In the genomic region with DNA sequence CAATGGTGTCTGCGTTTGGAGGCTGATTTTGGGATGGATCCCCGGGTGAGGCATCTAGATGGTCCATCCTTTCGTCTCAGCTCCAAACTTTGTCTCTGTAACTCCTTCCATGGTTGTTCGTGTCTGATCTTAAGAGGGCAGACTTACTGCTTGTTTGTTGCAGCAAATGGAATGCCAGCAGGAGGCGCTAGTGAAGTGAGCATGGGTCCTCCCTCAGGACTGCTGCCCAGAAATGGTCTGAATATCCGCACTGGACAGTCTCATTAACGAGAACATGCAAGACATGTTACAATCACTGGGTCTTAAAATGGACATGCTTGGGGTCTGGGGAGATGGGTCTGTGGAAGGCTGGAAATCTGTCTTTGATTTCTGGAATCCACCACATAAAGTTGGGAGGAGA, we compare ENCODE assay signal across 9 mouse cellular contexts. TPM values are rescaled to one million over a fixed set of nuclear protein-coding genes. Genes with fewer than 3 reads are reported as not detected.
A peak's percentile ranks its signal among the peaks of the same experiment; 100 is the strongest.
DNase-seq lines count a peak whose midpoint lies in the region; ATAC-seq lines count a peak whose summit lies in the region.
"Had no signal": no experiment of that assay in that cellular context is flagged by ENCODE, and none has a peak within 500 bp of the region (broad histone marks: within the 10 kb centered on the region; RNA-seq: fewer than 3 reads in every experiment).

No protein-coding gene starts in this region.

- no peaks in the 10 kb centered on the region for H3K9me3 ChIP-seq in intestine, embryonic 14.5 days (ENCODE audit: control insufficient read depth, low read length)
- no peaks in the 10 kb centered on the region for H3K9me3 ChIP-seq in intestine, embryonic 16.5 days (ENCODE audit: control insufficient read depth, low read length)
- H3K9me3 ChIP-seq in embryonic facial prominence, embryonic 10.5 days, result no peaks in the 10 kb centered on the region

- no peaks in the 10 kb centered on the region for H3K27me3 ChIP-seq in intestine, embryonic 14.5 days (replicated peaks; ENCODE audit: control insufficient read depth, insufficient read depth, low read length)
- no peaks in the 10 kb centered on the region for H3K27me3 ChIP-seq in intestine, embryonic 16.5 days (replicated peaks; ENCODE audit: control insufficient read depth, insufficient read depth, low read length)
- H3K27me3 ChIP-seq in embryonic facial prominence, embryonic 10.5 days (replicated peaks; ENCODE audit: low read depth, poor library complexity, severe bottlenecking), result no peaks in the 10 kb centered on the region

- ATAC-seq in intestine, embryonic 14.5 days (replicated peaks; ENCODE audit: low FRiP score, low TSS enrichment, low read depth), result no peak
- no peak for ATAC-seq in intestine, embryonic 16.5 days

- H3K4me3 ChIP-seq in intestine, embryonic 14.5 days (ENCODE audit: low read depth, low read length), result no peak overlapping the region
- no peak overlapping the region for H3K4me3 ChIP-seq in intestine, embryonic 16.5 days (ENCODE audit: low read length)
- no peak overlapping the region for H3K4me3 ChIP-seq in embryonic facial prominence, embryonic 10.5 days

- 33% methylated on average over 7 of the region's 7 CpGs for WGBS in intestine, embryonic 14.5 days
- WGBS in intestine, embryonic 16.5 days, result 19% methylated on average over 7 of the region's 7 CpGs
- WGBS in embryonic facial prominence, embryonic 10.5 days, result 27% methylated on average over 7 of the region's 7 CpGs

- peak; percentile 79 for DNase-seq in intestine, embryonic 14.5 days (ENCODE audit: low spot score)
- DNase-seq in adrenal gland, postnatal 25 days, result peak; percentile 85
- peak; percentile 76 for DNase-seq in embryonic facial prominence, embryonic 10.5 days (ENCODE audit: low spot score)
- DNase-seq in heart, postnatal 25 days (ENCODE audit: low spot score), result peak; percentile 65
- DNase-seq in left cerebral cortex, adult 8-10 months (ENCODE audit: low spot score in 2 of 2), result peak; percentile 59 to 61
- DNase-seq in ovary, postnatal 10 days (ENCODE audit: low spot score), result peak; percentile 63
- DNase-seq in urinary bladder, postnatal 14 days (ENCODE audit: low spot score), result peak; percentile 92

- H3K4me2 ChIP-seq in intestine, embryonic 14.5 days (ENCODE audit: low read length), result no peak overlapping the region
- no peak overlapping the region for H3K4me2 ChIP-seq in intestine, embryonic 16.5 days (ENCODE audit: low read depth, low read length)

- intact Hi-C loops in heart, postnatal 25 days (cut with DNase I), result loop anchor here (1.0 kb wide), 2 partner anchors 65 to 88 kb away; no protein-coding TSS in a partner anchor

- H3K4me1 ChIP-seq in intestine, embryonic 14.5 days (replicated peaks; ENCODE audit: control insufficient read depth, insufficient read depth, low read length), result no peaks in the 10 kb centered on the region
- H3K4me1 ChIP-seq in intestine, embryonic 16.5 days (ENCODE audit: control insufficient read depth, insufficient read depth, low read length), result no peaks in the 10 kb centered on the region
- peaks cover 7% of the 10 kb centered on the region for H3K4me1 ChIP-seq in embryonic facial prominence, embryonic 10.5 days

- no peak overlapping the region for H3K9ac ChIP-seq in intestine, embryonic 14.5 days (ENCODE audit: low read length)
- H3K9ac ChIP-seq in intestine, embryonic 16.5 days (ENCODE audit: low read depth, low read length), result no peak overlapping the region

- no peak overlapping the region for H3K27ac ChIP-seq in intestine, embryonic 14.5 days (ENCODE audit: low read depth)
- H3K27ac ChIP-seq in intestine, embryonic 16.5 days (ENCODE audit: low read length), result no peak overlapping the region
- H3K27ac ChIP-seq in embryonic facial prominence, embryonic 10.5 days (replicated peaks), result no peak overlapping the region
- H3K27ac ChIP-seq: macrophage had no signal

- no peaks in the 10 kb centered on the region for H3K36me3 ChIP-seq in intestine, embryonic 14.5 days (ENCODE audit: control insufficient read depth, insufficient read depth, low read length)
- no peaks in the 10 kb centered on the region for H3K36me3 ChIP-seq in intestine, embryonic 16.5 days (ENCODE audit: control insufficient read depth, insufficient read depth, low read length)
- H3K36me3 ChIP-seq in embryonic facial prominence, embryonic 10.5 days (replicated peaks), result no peaks in the 10 kb centered on the region

RNA-seq across cellular contexts. Expression of a gene that starts 12.2 kb away (rescaled TPM):
- polyA plus RNA-seq in intestine, embryonic 14.5 days (2014; fragmentation: Nextera tagmentation; extraction: Ambion mirVana), result 3.0 and 5.1 TPM in 2 replicates
- 5.9 and 6.3 TPM in 2 replicates for polyA plus RNA-seq in intestine, embryonic 16.5 days (2015; fragmentation: Nextera tagmentation; extraction: Ambion mirVana)
- total RNA-seq in adrenal gland, postnatal 25 days (2021), result 38.4 and 44.5 TPM in 2 replicates
- polyA plus RNA-seq in embryonic facial prominence, embryonic 10.5 days (2016; fragmentation: Nextera tagmentation; extraction: Ambion mirVana), result 6.4 and 7.5 TPM in 2 replicates
- total RNA-seq in heart, postnatal 25 days (2021), result 10 to 100 TPM; 45.1 to 56.9 TPM
- 10 to 100 TPM; 28.0 to 33.1 (median 29.4) TPM for total RNA-seq in left cerebral cortex, adult 8-10 months (2022)

RNA-seq across cellular contexts. Expression of a gene that starts 21.6 kb away (rescaled TPM):
- 0.46 TPM in 2 replicates for polyA plus RNA-seq in intestine, embryonic 14.5 days (2014; fragmentation: Nextera tagmentation; extraction: Ambion mirVana)
- 0.27 and 0.32 TPM in 2 replicates for polyA plus RNA-seq in intestine, embryonic 16.5 days (2015; fragmentation: Nextera tagmentation; extraction: Ambion mirVana)
- total RNA-seq in adrenal gland, postnatal 25 days (2021), result 1.1 TPM in 1 of 2 replicates, not detected in the other
- polyA plus RNA-seq in embryonic facial prominence, embryonic 10.5 days (2016; fragmentation: Nextera tagmentation; extraction: Ambion mirVana), result 0.76 and 0.99 TPM in 2 replicates
- under 1 TPM in 1 of 2 experiments, not detected in 1; 0.67 TPM for total RNA-seq in heart, postnatal 25 days (2021)
- 1 to 10 TPM; 4.3 to 5.8 (median 5.1) TPM for total RNA-seq in left cerebral cortex, adult 8-10 months (2022)
- polyA plus RNA-seq: macrophage had no signal

RNA-seq across cellular contexts. Expression of a gene that starts 36.0 kb away (rescaled TPM):
- polyA plus RNA-seq in intestine, embryonic 14.5 days (2014; fragmentation: Nextera tagmentation; extraction: Ambion mirVana), result 5.2 and 7.8 TPM in 2 replicates
- polyA plus RNA-seq in intestine, embryonic 16.5 days (2015; fragmentation: Nextera tagmentation; extraction: Ambion mirVana), result 27.4 and 32.7 TPM in 2 replicates
- total RNA-seq in adrenal gland, postnatal 25 days (2021), result 179 and 220 TPM in 2 replicates
- 1.5 and 2.1 TPM in 2 replicates for polyA plus RNA-seq in embryonic facial prominence, embryonic 10.5 days (2016; fragmentation: Nextera tagmentation; extraction: Ambion mirVana)
- 1 to 10 TPM; 1.5 to 2.3 TPM for total RNA-seq in heart, postnatal 25 days (2021)
- total RNA-seq in left cerebral cortex, adult 8-10 months (2022), result 10 to 100 TPM; 44.9 to 68.4 (median 49.3) TPM

Comparison
In these comparisons a context has a peak if more than half of its experiments do, and no peak if none do; other contexts are left out.
1. RNA of a gene that starts 36.0 kb away (total RNA-seq): 179 to 220 TPM in adrenal gland, postnatal 25 days and 44.9 to 68.4 TPM in left cerebral cortex, adult 8-10 months; 1.5 to 2.3 TPM in heart, postnatal 25 days; every median in the first group is over 10 times any median in the second.
2. Peak in every context shown above with its lines, with median percentiles within 50 percentile points of each other: DNase-seq.